Mouse (Mus musculus) cortical plate, adult 2 months (tissue): ENCODE measurements around the gene Upb1.

Experiments used
- CTCF ChIP-seq: fragments of 200-500 bp; IDR thresholded peaks from 2 replicates; pipeline ENCODE4 v1.5.1; 2011; ENCODE audit warnings: mild to moderate bottlenecking, control low read depth, low read length; ENCODE audit not compliant: insufficient read depth; ENCODE audit errors: extremely low read depth
- POLR2A ChIP-seq: fragments of 200-500 bp; IDR thresholded peaks from 2 replicates; pipeline ENCODE4 v1.6.1; 2011; ENCODE audit warnings: mild to moderate bottlenecking, low read length, control low read depth; ENCODE audit not compliant: insufficient read depth; ENCODE audit errors: extremely low read depth

DNA sequence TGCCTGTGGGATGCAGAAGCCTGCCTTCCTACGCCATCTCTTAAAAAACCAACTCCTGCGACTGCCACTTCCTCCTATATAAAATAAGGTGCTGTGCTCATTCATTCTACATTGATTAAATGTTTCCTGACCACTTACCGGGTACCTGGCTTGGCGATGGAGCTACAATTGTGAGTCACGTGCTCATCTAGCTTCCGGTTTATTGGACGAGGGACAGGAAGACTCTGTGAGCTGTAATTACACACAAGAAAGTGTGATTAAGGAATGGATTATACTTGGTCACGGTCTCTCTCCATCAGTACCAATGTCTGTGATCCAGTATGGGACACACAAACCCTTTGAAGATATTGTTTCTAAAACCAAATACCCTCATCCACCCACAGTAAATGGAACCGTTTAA lies 36.1 kb upstream of the Upb1 start:
- TF ChIP-seq CTCF (no peak), POLR2A (no peak)
